Mouse (Mus musculus): ENCODE measurements around the gene Cpne5.
"Not testable (repeated sequence)": the region's sequence is repeated elsewhere in the genome, so short reads cannot be mapped to it uniquely, and the experiment has no call there.

Gene Cpne5

DNA sequence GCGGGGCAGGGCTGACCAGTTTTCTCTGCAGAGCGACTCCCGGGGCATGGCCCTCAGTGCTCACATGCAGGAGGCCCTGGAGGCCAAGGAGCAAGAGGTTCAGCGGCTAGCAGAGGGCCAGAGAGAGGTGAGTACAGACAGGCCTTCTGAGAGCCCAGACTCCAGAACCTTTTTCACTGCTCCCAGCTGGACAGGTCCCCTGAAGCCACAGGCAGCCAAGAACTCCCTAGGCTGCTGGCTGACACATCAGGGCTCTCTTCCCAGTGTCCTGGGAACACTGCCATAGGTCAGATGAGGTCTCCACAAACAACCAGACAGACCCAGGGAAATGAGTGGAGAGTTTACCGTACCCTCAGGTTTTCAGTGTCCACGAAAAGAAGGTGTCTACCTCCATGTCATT is 101.7 kb downstream of the Cpne5 start:
- peak; percentile 55 for DNase-seq (ENCODE audit: low spot score)

- no peak for DNase-seq (ENCODE audit: low spot score)
Observed at GRCm38 (mm10) chr17:29135066-29135465, 102.9 kb downstream of the Cpne5 start.

DNA sequence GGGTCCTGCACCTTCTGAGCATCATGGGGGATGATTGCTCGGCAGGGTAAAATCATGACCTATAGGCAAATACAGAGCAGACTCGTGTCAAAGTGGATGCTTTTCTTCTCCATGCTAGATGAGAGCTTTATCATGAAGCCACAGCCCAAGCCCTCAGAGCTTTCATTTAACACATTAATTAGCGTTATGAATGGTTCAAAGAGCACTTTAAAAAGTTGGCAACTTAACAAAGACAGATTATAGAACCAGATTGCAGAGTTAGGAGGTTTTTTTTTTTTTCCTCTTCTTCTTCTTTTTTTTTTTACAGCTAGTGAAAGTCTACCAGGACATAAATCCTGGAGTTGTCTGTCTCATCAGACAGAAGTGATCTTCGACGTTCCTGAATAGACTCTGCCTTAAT is 108.6 kb downstream of the Cpne5 start:
- no peak for DNase-seq (ENCODE audit: low spot score)

GRCm38 (mm10) chr17:29126561-29126960 is 111.4 kb downstream of the Cpne5 start:
- DNase-seq (ENCODE audit: low spot score), result no peak

DNA sequence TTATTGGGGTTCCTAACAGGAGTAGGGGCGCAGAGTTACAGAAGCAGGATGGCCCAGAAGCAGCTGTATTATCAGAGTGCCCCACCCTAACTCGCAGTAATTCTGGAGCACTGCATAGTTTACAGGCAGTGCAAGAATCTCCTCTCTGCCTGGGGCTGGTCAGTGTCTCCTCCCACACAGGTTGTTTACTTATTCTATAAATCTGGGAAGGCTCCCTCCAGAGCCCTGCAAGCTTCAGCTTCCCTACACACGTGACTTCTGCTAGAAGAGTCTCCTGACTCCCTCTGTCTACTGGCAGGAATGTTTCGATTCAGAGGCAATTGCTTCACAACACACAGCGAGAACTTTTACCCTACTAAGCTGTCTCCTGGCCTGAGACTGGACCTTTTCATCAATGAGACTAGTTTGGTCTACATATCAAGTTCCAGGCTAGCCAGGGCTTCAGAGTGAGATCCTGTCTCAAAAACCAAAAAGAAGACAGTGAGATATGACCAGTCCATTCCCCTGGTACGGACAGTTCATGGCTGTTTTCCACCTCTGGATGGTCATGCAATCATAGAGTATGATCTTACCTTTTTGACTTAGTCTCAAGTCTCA is 114.3 kb downstream of the Cpne5 start:
- DNase-seq (ENCODE audit: low spot score), result no peak

DNA sequence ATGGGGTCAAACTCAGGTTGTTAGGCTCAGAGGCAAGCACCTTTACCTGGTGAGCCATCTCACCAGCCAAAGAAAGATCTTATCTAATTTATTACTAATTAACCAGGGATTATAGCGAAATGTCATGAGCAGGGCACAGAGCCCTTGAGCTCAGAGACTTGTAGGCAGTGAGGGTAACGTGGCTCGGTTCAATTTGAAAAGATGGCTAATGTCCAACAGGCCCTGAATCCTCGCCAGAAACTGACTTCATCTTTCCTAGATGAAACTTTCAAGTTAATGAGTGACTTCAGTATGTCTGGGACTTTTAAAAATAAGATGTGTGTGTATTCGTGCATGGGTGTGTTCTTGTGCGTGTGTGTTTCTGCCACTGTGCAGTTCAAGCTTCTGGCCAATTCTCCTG is 115.2 kb downstream of the Cpne5 start:
- no peak for DNase-seq (ENCODE audit: low spot score)

GRCm38 (mm10) chr17:29120666-29121065 is 117.3 kb downstream of the Cpne5 start:
- DNase-seq (ENCODE audit: low spot score), result no peak

DNA sequence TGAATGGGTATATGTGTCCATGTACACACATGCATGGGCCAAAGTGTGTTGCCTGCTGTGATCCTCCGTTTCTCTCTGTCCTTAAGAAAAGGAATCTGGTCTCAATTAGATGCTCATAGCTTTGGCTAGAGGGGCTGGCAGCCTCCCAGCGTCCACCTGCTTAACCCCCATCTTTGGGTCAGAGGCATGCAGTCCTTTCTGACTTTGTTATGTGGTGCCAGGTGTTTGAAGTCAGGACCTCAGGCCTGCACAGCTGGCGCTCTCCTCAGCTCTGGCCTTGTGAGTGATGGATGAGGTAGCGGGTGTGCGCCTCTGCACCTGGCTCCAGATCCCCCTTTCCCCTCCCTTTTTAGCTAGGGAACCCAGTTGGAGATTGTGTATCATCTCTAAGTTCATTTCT is 119.9 kb downstream of the Cpne5 start:
- DNase-seq (ENCODE audit: low spot score), result no peak

DNA sequence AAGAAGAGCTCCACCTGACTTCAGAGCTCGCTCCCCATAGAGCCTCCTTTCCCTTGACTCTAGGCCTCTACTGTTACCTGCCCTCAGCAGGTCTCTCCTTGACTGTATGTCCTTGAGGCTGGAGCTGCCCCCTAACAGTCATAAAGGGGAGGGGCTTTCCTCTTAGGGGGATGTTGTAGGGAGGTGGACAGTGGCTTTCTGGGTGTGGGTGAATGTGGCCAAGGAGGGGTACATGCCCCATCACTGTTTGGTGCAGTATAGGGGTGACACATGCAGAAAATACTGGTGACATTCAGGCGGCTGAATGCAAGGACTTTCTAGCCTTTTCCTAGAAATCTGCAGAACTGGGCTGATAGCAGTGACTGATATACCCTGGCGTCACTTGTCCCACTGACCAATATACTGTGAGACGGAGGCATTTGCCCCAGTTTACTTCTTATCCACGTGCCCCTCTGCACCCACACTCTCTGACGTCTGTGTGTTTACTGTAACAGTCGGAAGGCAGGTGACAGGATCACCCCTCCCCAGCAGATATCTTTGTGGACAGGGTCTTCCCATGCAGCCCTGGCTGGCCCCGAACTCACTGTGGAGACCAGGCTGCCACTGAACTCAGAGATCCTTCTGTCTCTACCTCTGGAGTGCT is 120.8 kb downstream of the Cpne5 start:
- no peak for DNase-seq (ENCODE audit: low spot score)

DNA sequence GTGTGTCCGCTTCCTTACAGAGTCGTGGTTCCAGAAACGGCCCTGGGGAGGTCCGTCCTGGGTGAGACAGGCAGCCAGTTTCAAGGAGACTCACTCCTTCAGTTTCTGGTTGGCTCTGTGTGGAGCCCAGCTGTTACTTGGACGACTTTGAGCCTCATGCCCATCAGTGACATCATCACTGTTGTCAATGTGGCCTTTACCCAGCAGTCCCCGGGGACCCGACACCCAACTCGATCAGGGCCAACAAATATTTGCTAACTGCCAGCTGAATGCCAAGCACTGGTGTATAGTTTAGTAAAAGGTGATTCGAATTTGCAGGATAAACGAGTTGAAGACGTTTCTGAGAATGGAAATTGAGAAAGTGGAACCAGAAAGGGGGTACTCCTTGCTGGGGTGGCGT is 121.9 kb downstream of the Cpne5 start:
- no peak for DNase-seq (ENCODE audit: low spot score)

GRCm38 (mm10) chr17:29113591-29114352 is 124.2 kb downstream of the Cpne5 start, which contains the start of gene Rab44:
Rab44 (plus strand) TSS chr17:29114145.
- DNase-seq (ENCODE audit: low spot score), result no peak

GRCm38 (mm10) chr17:29111332-29111731 is 126.6 kb downstream of the Cpne5 start:
- no peak for DNase-seq (ENCODE audit: low spot score)

DNA sequence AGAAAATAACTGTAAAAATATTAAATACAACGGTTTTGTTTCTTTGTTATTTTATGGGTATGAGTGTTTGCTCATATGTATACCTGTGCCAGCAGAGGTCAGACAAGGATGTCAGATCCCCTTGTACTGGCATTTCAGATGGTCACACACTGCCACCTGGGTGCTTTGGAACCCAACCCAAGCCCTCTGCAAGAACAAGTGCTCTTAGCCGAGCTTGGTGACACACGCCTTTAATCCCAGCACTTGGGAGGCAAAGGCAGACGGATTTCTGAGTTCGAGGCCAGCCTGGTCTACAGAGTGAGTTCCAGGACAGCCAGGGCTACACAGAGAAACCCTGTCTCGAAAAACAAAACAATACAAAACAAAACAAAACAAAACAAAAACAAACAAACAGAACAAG is 127.6 kb downstream of the Cpne5 start:
- not testable (repeated sequence) for DNase-seq (ENCODE audit: low spot score)

Data from ovary, adult 18-20 months (tissue).